Mouse (Mus musculus): ENCODE data around the gene Rcor1.

- TF ChIP-seq CTCF (IDR thresholded peaks at IDR 0.05; ENCODE audit: extremely low read depth, insufficient read depth, low read length) (no peak), POLR2A (IDR thresholded peaks at IDR 0.05; ENCODE audit: extremely low read depth, insufficient read depth, low read length) (no peak)
These were observed 95.9 kb downstream of the Rcor1 start for GRCm38 (mm10) chr12:111134791-111135733.

All from cortical plate, adult 2 months (tissue).